Mouse (Mus musculus) gastrocnemius, postnatal 36 days (tissue): ENCODE measurements around the gene Shb. TPM values are rescaled to one million over a fixed set of nuclear protein-coding genes. Genes with fewer than 3 reads are reported as not detected.

Experiments
- DNase-seq, 2 experiments: peaks; one replicate each; pipeline ENCODE4 v3.0.0; 2022
- intact Hi-C: fragments of 180-260 bp; cut with DNase I; formaldehyde crosslinking; loops from one replicate; pipeline ENCODE4 v1.15.1; 2025
- total RNA-seq, 2 experiments: library from RNA; stranded (reverse); gene quantifications; 2 replicates each; pipeline ENCODE4 v1.2.3; 2021

The Shb gene
- total RNA-seq, 2 experiments from 2014 or later = 6.3 to 6.7 TPM

- peak; percentile 68 to 70 for DNase-seq
- intact Hi-C loops = loop anchor here (1.0 to 2.0 kb wide), 2 partner anchors 17 to 39 kb away; no protein-coding TSS in a partner anchor
Observed at GRCm38 (mm10) chr4:45489141-45490035, 42.9 kb downstream of the Shb start.

DNA sequence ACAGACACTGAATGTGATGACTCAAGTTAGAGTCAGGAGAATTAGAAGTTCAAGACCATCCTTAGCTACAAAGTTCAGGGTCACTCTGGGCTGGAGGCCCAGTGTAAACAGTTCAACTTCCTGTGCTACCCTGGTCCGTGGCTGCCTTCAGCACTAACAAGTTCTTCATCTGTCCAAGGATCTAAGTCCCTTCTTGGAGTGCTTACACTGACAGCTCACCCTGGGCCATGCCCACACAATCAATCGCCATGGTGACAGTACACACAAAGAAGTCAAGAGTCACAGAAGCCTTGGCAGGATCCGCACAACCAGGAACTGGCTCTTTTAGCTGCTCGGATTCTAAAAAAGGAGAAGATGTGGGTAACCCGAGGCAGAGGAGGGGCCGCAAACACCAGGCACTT is 44.6 kb downstream of the Shb start:
- intact Hi-C loops = loop anchor here (2.0 kb wide), 1 partner anchor 41 kb away; no protein-coding TSS in a partner anchor
- no peak for DNase-seq

DNA sequence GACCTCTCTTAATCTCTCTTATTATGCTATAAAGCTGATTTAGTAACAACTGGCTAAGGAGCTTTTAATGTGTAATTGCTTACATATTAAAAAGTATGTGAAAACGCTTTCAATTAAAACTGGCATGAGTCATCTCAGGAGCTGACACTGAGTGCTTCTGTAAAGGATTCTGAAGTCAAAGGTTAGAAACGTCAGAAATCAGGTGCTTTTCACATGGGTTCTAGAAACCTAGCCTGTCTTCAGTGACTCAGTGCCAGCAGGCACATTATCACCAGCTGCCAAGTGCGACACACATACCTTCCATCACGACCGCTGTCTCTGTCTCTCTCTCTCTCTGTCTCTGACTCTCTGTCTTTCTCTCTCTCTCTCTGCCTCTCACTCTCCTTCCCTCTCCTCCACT is 47.2 kb downstream of the Shb start:
- intact Hi-C loops = no loop called here
- no peak for DNase-seq

- no peak for DNase-seq
Observed at GRCm38 (mm10) chr4:45483271-45484245, 48.7 kb downstream of the Shb start.

GRCm38 (mm10) chr4:45482271-45482670 is 50.0 kb downstream of the Shb start:
- intact Hi-C loops = no loop called here
- DNase-seq = no peak

More at GRCm38 (mm10) chr4:45483271-45484245, 48.7 kb downstream of the Shb start:
- intact Hi-C loops = no loop called here

DNA sequence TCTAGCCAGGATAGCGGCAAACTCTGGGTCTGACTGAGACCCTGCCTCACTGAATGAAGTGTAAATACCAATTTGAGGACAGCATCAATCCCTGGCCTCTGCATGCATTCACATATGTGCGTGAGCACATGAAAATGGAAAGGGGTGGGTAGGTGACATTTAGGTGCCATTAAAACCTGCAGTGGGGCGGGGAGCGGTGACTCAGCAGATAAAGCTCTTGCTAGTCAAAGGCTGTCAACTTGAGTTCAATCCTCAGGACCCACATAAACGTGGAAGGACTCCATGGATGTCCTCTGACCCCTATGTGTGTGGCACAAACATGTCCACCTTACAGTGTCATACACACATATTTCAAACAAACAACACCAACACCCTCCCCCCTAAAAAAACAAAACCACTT is 50.8 kb downstream of the Shb start:
- intact Hi-C loops = no loop called here
- no peak for DNase-seq

DNA sequence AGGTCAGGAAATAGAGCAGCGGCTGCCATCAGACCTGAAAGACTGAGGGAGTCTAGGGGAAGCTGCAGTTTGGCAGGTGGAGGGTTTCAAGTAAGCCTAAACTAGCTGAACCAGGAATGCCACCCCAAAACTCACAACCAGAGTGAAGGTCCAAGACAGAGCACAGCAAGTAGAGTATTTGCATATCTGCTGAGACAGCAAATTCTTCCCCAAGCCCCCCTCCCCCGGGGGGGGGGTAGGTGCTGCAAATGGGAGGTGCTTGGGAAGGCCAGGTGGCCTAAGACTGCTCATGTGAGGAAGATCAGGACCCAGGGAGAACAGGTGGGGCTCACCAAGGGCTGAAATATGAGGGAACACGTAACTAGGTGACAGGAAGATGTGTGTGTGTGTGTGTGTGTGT is 51.7 kb downstream of the Shb start:
- no peak for DNase-seq
- intact Hi-C loops = no loop called here

GRCm38 (mm10) chr4:45479433-45479832 is 52.8 kb downstream of the Shb start:
- DNase-seq = no peak
- intact Hi-C loops = no loop called here

GRCm38 (mm10) chr4:45478178-45478577 is 54.1 kb downstream of the Shb start:
- intact Hi-C loops = no loop called here
- no peak for DNase-seq

DNA sequence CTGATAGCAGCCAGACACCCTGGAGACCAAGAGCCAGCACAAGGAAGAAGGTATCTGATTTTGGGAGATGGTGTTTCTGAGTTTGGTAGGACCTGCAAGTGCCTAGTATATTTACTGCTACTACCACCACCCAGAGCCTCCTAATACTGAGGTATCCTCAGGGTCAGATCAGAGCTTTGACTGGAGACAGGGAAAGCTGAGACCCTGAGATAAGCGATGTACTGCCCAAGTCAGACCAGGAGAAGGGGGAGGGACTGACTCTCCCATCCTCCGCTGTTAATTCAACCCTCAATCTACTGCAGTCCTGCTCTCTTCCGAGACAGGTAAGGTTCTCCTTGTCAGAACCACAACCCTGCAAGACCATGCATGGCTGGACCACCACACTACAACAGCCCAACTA is 55.2 kb downstream of the Shb start:
- intact Hi-C loops = no loop called here
- DNase-seq = no peak

- intact Hi-C loops = loop anchor here (5.0 kb wide), 1 partner anchor 52 kb away; no protein-coding TSS in a partner anchor
- peak; percentile 47 to 48 for DNase-seq
Observed at GRCm38 (mm10) chr4:45474832-45475231, 57.4 kb downstream of the Shb start.

DNA sequence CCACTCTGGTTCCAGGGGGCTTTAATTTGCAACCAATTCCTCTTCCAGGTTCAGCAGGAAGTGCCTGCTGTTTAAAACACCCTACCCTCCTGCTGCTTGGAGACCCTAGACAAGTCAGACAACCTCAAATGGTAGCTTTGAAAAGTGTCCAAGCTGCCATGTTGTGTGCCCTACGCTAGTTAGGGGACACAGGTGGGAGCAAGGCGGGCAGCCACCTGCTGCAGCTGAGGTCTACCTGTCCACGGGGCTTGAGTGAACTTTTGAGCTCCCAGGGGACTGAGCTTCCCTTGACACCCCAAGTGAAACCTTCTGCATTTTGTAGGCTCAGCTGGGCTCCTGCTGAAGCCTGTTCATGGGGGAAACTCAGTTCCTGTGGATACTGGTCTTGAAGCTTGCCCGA is 58.1 kb downstream of the Shb start:
- intact Hi-C loops = loop anchor here (5.0 kb wide), 1 partner anchor 53 kb away; no protein-coding TSS in a partner anchor
- DNase-seq = no peak

- DNase-seq = peak; percentile 79 to 84
- intact Hi-C loops = loop anchor here (5.0 kb wide), 1 partner anchor 54 kb away; no protein-coding TSS in a partner anchor
Observed at GRCm38 (mm10) chr4:45473129-45473528, 59.1 kb downstream of the Shb start.

DNA sequence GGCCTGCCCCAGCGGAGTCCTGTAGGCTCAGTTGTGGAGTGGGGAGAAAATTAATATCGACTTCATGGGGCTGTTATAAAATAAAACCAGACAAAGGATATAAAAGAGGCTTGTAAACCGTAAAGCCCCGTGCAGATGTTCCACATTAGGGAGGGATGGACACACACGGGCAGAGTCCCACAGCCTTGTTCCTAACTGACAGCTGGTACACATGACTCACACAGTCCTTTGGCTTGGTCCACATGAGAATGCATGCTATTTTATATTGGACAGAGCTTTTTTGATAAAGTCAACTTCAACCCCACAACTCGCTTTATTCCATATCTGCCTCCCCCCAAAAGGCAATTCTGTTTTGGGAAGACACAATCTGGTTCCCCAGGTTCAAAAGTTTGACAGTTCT is 59.6 kb downstream of the Shb start:
- intact Hi-C loops = loop anchor here (1.0 to 5.0 kb wide), 2 partner anchors 17 to 55 kb away; no protein-coding TSS in a partner anchor
- no peak for DNase-seq

GRCm38 (mm10) chr4:45471654-45472556 is 60.4 kb downstream of the Shb start:
- intact Hi-C loops = loop anchor here (1.0 to 5.0 kb wide), 2 partner anchors 17 to 55 kb away; no protein-coding TSS in a partner anchor
- DNase-seq = no peak

DNA sequence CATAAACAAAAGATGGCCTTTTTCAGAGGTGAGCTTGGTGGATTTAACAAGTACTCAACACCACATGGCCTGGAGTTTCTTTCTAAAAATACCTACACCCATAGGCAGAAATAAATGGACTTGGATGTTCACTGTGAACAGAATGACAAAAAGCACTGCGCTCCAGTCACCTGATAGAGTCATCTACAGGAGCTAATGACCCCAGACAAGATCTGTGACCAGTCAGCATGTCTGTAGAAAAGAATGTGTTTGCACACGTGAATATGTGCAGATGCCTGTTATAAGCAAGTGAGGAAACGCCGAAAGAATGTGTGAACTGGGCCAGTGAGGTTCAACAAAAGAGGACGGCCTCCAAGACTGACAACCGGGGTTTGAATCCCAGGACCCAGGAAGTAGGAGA is 63.2 kb downstream of the Shb start:
- DNase-seq = no peak
- intact Hi-C loops = no loop called here

DNA sequence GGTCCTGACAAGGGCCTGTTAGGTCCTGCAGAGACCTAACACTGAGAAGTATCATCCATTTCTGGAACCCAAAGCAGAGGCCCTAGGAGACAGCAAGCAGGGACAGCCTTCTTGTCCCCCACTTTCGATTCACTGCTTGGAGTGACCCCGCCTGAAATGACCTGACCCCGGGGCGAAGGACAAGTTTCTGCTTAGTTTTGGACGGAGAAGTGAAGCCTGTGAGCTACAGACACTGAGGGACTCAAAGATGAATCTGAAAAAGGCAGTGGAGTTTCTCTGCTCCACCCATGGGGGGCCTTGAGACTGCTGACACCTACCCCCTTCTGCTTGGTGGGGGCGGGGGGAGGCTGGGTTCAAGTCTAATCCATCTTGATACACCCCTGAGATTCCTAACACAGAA is 63.8 kb downstream of the Shb start:
- no peak for DNase-seq
- intact Hi-C loops = no loop called here

GRCm38 (mm10) chr4:45467115-45467912 is 65.0 kb downstream of the Shb start:
- peak; percentile 68 to 80 for DNase-seq
- intact Hi-C loops = no loop called here

- intact Hi-C loops = no loop called here
- no peak for DNase-seq
Observed at GRCm38 (mm10) chr4:45464941-45465340, 67.3 kb downstream of the Shb start.
